Mouse (Mus musculus) C2C12 (cell line): ENCODE measurements at regions not wholly inside any gene's neighbourhood (a gene's known extent, or its start where the extent isn't known, plus 50 kb on each side); places are given as distances from the start of the nearest gene placed in this dataset.

Source experiments
- H3K27me3 ChIP-seq: one replicate; pipeline ENCODE4 v1.6.1; 2011; ENCODE audit not compliant: control insufficient read depth, insufficient read depth, insufficient read length
- H3K36me3 ChIP-seq: one replicate; pipeline ENCODE4 v1.6.1; 2011; ENCODE audit not compliant: control insufficient read depth, insufficient read depth
- H3K4me3 ChIP-seq: one replicate; pipeline ENCODE4 v1.5.1; 2011; ENCODE audit warnings: mild to moderate bottlenecking, control low read depth; ENCODE audit not compliant: poor library complexity, insufficient read depth, severe bottlenecking
- H3K79me2 ChIP-seq: one replicate; pipeline ENCODE4 v1.6.1; 2011; ENCODE audit not compliant: control insufficient read depth, insufficient read depth
- H3K79me3 ChIP-seq: one replicate; pipeline ENCODE4 v1.6.1; 2011; ENCODE audit warnings: low read depth, control low read depth
- H3ac ChIP-seq: one replicate; pipeline ENCODE3; 2011; ENCODE audit warnings: low read depth; ENCODE audit not compliant: control insufficient read depth, insufficient read length
- CEBPB ChIP-seq: IDR thresholded peaks from one replicate; pipeline ENCODE4 v1.6.1; 2011; ENCODE audit warnings: low read depth, mild to moderate bottlenecking, control low read depth, moderate library complexity
- CTCF ChIP-seq: IDR thresholded peaks from one replicate; pipeline ENCODE4 v1.5.1; 2011; ENCODE audit not compliant: control insufficient read depth, insufficient read depth, insufficient read length
- FOSL1 ChIP-seq: IDR thresholded peaks from one replicate; pipeline ENCODE4 v1.8.0; 2011; ENCODE audit warnings: mild to moderate bottlenecking, low read length; ENCODE audit not compliant: poor library complexity, insufficient read depth, severe bottlenecking
- MAX ChIP-seq: IDR thresholded peaks from one replicate; pipeline ENCODE4 v1.6.1; 2011; ENCODE audit warnings: mild to moderate bottlenecking, control low read depth
- MYOD1 ChIP-seq: IDR thresholded peaks from one replicate; pipeline ENCODE4 v1.6.1; 2011; ENCODE audit warnings: low read depth; ENCODE audit not compliant: control insufficient read depth, insufficient read length
- MYOG ChIP-seq: IDR thresholded peaks from one replicate; pipeline ENCODE4 v1.6.1; 2011; ENCODE audit not compliant: control insufficient read depth, insufficient read length; ENCODE audit errors: extremely low read depth
- USF1 ChIP-seq: IDR thresholded peaks from one replicate; pipeline ENCODE4 v1.6.1; 2011; ENCODE audit warnings: low read depth, mild to moderate bottlenecking, control low read depth, moderate library complexity

DNA sequence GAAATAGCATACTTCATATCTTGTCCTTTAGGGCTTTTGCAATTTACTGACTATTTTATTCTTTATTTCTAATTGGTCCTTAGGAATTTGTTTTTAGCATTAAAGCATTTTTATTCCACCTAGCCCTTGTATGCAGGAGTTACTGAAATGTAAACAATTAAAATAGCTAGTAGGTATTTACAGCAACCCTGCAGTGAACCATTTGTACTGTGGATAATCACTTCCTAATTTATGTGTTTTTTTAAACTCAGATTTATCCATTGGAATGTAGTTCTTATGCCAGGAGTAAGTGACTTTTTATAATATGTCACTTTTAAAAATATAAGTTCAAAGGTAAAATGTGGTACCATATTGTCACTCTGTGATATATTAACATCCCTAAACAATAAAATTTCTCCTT, 350.5 kb upstream of the Alcam start:
- H3ac ChIP-seq = no peak overlapping the region
- no peak overlapping the region for H3K4me3 ChIP-seq
- TF ChIP-seq CEBPB = no peak
- TF ChIP-seq CTCF = no peak
- TF ChIP-seq MAX = no peak
- no peak for TF ChIP-seq MYOG
- H3K27me3 ChIP-seq = no peaks in the 10 kb centered on the region
- no peaks in the 10 kb centered on the region for H3K79me3 ChIP-seq
- H3K36me3 ChIP-seq = no peaks in the 10 kb centered on the region
- no peaks in the 10 kb centered on the region for H3K79me2 ChIP-seq

DNA sequence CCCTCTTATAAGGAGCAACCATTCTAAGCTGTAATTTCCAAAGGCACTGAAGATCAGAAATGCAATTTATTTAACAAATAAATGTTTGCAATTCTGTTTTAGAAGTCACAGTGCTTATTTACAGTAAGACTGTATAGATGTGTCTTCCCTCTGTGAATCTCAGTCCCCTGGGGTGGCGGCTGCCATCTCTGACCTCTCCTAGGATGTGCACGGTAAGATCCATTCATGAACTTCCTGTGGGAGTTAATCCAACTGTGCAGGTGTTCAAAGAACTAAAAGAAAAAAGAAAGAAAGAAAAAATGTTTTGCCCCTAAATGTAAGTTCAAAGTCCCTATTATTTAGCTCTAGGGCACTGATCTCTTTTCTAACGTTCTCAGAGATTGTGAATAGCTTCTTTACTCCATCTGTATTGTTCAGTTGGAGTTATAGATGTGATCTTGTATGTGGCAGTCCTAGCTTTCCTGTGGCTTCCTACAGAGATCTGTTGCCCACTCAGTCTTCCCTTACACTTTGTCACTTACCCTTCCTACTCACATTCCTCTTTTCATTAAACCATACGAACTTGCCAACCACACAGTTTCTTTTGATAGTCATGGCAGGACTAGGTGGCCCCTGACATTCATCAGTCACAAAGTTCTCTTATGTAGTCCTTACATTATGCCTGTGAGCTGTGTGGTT, 346.0 kb upstream of the Alcam start:
- no peaks in the 10 kb centered on the region for H3K27me3 ChIP-seq

DNA sequence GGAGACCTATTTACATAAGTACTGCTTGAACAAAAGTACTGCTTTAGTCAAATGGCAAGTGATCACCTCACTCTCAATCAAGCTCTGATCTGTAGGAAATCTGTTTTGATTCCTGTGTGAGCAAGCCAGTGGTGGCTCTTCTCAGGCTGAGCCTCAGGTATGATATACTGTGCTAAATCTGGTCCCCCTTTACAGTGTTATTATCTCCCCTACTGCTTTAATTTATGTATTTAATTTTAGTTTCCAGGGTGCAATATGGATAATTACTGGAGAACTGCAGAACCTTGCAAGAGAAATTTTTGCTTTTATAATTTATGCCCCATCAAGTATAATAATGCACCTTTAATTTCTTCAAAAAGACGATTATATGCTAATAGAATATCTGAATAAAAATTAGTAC, 341.3 kb upstream of the Alcam start:
- no peak overlapping the region for H3K4me3 ChIP-seq
- H3K36me3 ChIP-seq = no peaks in the 10 kb centered on the region
- no peak for TF ChIP-seq FOSL1
- no peak for TF ChIP-seq CEBPB
- TF ChIP-seq MYOD1 = no peak
- H3K79me2 ChIP-seq = no peaks in the 10 kb centered on the region
- no peak overlapping the region for H3ac ChIP-seq
- no peaks in the 10 kb centered on the region for H3K27me3 ChIP-seq
- H3K79me3 ChIP-seq = no peaks in the 10 kb centered on the region

More for the DNA sequence above, 346.0 kb upstream of the Alcam start:
- Histone ChIP-seq H3ac (no peak overlapping the region), H3K4me3 (no peak overlapping the region), H3K36me3 (no peaks in the 10 kb centered on the region), H3K79me3 (no peaks in the 10 kb centered on the region), H3K79me2 (no peaks in the 10 kb centered on the region)
- TF ChIP-seq CEBPB (no peak), CTCF (no peak), USF1 (no peak), FOSL1 (no peak), MYOD1 (no peak), MYOG (no peak), MAX (no peak)

GRCm38 (mm10) chr16:52789946-52790345, 336.1 kb upstream of the Alcam start:
- TF ChIP-seq USF1 (no peak), CEBPB (no peak), MYOG (no peak), MYOD1 (no peak), CTCF (no peak), MAX (no peak), FOSL1 (no peak)
- Histone ChIP-seq H3K4me3 (no peak overlapping the region), H3K36me3 (no peaks in the 10 kb centered on the region), H3K79me2 (no peaks in the 10 kb centered on the region), H3ac (no peak overlapping the region), H3K79me3 (no peaks in the 10 kb centered on the region), H3K27me3 (no peaks in the 10 kb centered on the region)

DNA sequence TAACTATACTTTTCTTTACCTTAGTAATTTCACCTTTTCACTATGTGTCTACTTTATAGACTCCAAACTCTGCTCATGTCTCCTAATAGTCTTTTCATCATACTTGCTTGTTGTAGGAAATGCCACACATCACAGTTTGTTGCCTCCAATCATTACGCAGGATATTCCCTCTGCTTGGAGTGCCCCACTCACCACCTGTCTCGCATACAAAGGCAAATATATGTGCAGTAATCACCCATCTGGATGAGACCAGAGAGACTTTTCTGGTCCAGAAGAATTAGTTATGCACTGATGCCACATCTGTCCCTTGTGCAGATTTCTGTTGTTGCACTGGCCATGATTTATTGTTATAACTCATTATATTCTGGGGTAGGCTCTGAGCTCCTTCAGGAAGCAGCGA, 293.9 kb upstream of the Alcam start:
- Histone ChIP-seq H3K4me3 (no peak overlapping the region), H3K27me3 (no peaks in the 10 kb centered on the region), H3ac (no peak overlapping the region), H3K79me3 (no peaks in the 10 kb centered on the region), H3K36me3 (no peaks in the 10 kb centered on the region), H3K79me2 (no peaks in the 10 kb centered on the region)
- TF ChIP-seq CTCF (no peak), MYOD1 (no peak), USF1 (no peak), MAX (no peak), CEBPB (no peak), FOSL1 (no peak), MYOG (no peak)

- no peak overlapping the region for H3K4me3 ChIP-seq
- no peaks in the 10 kb centered on the region for H3K36me3 ChIP-seq
- no peaks in the 10 kb centered on the region for H3K27me3 ChIP-seq
- no peak for TF ChIP-seq MAX
- TF ChIP-seq FOSL1 = no peak
- TF ChIP-seq MYOD1 = no peak
- no peak for TF ChIP-seq USF1
- TF ChIP-seq CTCF = no peak
- TF ChIP-seq MYOG = no peak
- H3K79me3 ChIP-seq = no peaks in the 10 kb centered on the region
- no peak overlapping the region for H3ac ChIP-seq
- H3K79me2 ChIP-seq = no peaks in the 10 kb centered on the region
These were observed 292.3 kb upstream of the Alcam start for GRCm38 (mm10) chr16:52746186-52746585.
